Mouse (Mus musculus) midbrain, embryonic 13.5 days (tissue): ENCODE results near the gene Hist1h2bj. TPM values are rescaled to one million over a fixed set of nuclear protein-coding genes. Genes with fewer than 3 reads are reported as not detected.

Experiments used
- ATAC-seq: fragments of 200-750 bp; cut with Nextera tagmentation; 2 replicates; pipeline ENCODE4 v1.8.0; 2017; ENCODE audit warnings: mild to moderate bottlenecking, moderate TSS enrichment, moderate library complexity
- H3K27ac ChIP-seq: fragments of 300-500 bp; sonication (generic); 2 replicates; pipeline ENCODE4 v1.5.1; 2015; ENCODE audit warnings: inconsistent platforms, mild to moderate bottlenecking, moderate library complexity
- H3K27me3 ChIP-seq: fragments of 300-500 bp; sonication (generic); 2 replicates; pipeline ENCODE4 v1.6.1; 2015; ENCODE audit warnings: mild to moderate bottlenecking, inconsistent platforms
- H3K36me3 ChIP-seq: fragments of 300-500 bp; sonication (generic); 2 replicates; pipeline ENCODE4 v1.6.1; 2015; ENCODE audit warnings: mild to moderate bottlenecking, inconsistent platforms
- H3K4me1 ChIP-seq: fragments of 300-500 bp; sonication (generic); replicated peaks from 2 replicates; pipeline ENCODE4 v1.6.1; 2015; ENCODE audit warnings: inconsistent platforms
- H3K4me2 ChIP-seq: fragments of 300-500 bp; sonication (generic); replicated peaks from 2 replicates; pipeline ENCODE4 v1.6.1; 2015; ENCODE audit warnings: moderate library complexity, mild to moderate bottlenecking, inconsistent platforms
- H3K4me3 ChIP-seq: fragments of 300-500 bp; sonication (generic); replicated peaks from 2 replicates; pipeline ENCODE4 v1.5.1; 2015; ENCODE audit warnings: mild to moderate bottlenecking, inconsistent platforms
- H3K9ac ChIP-seq: fragments of 300-500 bp; sonication (generic); replicated peaks from 2 replicates; pipeline ENCODE4 v1.6.1; 2015; ENCODE audit warnings: mild to moderate bottlenecking, inconsistent platforms
- H3K9me3 ChIP-seq: fragments of 300-500 bp; sonication (generic); 2 replicates; pipeline ENCODE4 v1.6.1; 2016; ENCODE audit warnings: mild to moderate bottlenecking, inconsistent platforms
- WGBS: fragments of 180-500 bp; shearing (Covaris S2); methylation state at CpG from one replicate; pipeline ENCODE4 v1.1.7; 2015; 5-methylcytosine and 5-hydroxymethylcytosine counted together
- polyA plus RNA-seq: library from polyadenylated mRNA; unstranded; fragments of >200 nt; fragmentation: Nextera tagmentation; extraction: Ambion mirVana; gene quantifications from 2 replicates; pipeline ENCODE4 v1.2.1, GENCODE M21; 2015

The Hist1h2bj gene
- polyA plus RNA-seq, 1 experiment from 2014 or later: 8.3 TPM

DNA sequence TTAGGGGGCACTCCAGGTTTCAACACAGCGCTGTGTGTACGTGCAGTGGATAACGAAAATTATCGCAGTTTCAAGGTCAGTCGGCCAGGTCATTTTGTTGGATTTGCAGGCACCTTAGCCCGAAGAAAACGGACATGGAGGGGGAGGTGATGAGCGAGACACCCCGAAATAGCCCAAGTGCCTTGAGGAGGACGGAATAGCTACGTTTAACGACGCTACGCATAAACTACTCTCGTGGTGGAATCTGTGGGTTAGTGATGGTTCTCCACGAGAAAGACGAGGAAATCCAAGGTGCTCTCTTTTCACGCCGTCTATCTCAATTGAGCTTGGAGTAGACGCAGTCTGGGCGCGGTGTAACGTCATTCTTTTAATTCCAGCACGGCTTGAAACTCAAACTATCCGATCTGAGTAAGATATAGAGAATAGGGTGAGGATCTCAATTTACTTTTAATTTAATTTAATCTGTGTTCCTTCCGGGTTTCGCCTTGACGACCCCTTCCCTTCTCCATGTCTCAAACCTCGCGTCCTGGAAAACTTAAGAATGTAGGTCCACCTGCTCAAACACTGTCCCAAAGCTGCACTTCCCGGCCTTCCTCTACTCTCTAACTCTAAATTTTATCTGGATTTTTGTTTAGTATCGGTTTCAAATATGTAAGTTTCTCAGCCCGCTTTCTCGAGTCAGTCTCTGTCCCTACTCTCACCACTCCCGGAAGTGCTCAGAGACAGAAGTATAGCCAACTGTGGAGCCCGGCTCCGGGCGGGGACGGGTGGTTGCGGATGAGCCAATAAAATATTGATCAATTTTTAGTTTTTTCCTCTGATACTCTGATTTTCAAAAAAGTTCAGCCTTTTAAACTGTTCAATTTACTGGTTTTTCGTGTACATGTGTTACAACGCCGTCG is 22.8 kb upstream of the Hist1h2bj start:
- H3K9ac ChIP-seq: 0 out of 2 replicates have a peak overlapping the region, but pooled peaks have one; percentile 29
- H3K4me2 ChIP-seq: peak overlapping the region; percentile 58
- WGBS: under 1% methylated on average over 44 of the region's 44 CpGs
- no peaks in the 10 kb centered on the region for H3K9me3 ChIP-seq
- no peak for ATAC-seq
- no peaks in the 10 kb centered on the region for H3K36me3 ChIP-seq
- H3K27me3 ChIP-seq: peaks cover 58% of the 10 kb centered on the region
- H3K4me1 ChIP-seq: peaks cover 22% of the 10 kb centered on the region
- no peak overlapping the region for H3K27ac ChIP-seq
- peak overlapping the region; percentile 43 for H3K4me3 ChIP-seq

- Histone ChIP-seq H3K36me3 (no peaks in the 10 kb centered on the region), H3K4me1 (peaks cover 26% of the 10 kb centered on the region), H3K9me3 (no peaks in the 10 kb centered on the region), H3K27ac (no peak overlapping the region), H3K4me3 (peak overlapping the region; percentile 43), H3K4me2 (peak overlapping the region; percentile 58), H3K9ac (no peak overlapping the region), H3K27me3 (peaks cover 52% of the 10 kb centered on the region)
- 0% methylated on average over 8 of the region's 8 CpGs for WGBS
- no peak for ATAC-seq
These were observed 22.1 kb upstream of the Hist1h2bj start for GRCm38 (mm10) chr13:22020901-22021339.

DNA sequence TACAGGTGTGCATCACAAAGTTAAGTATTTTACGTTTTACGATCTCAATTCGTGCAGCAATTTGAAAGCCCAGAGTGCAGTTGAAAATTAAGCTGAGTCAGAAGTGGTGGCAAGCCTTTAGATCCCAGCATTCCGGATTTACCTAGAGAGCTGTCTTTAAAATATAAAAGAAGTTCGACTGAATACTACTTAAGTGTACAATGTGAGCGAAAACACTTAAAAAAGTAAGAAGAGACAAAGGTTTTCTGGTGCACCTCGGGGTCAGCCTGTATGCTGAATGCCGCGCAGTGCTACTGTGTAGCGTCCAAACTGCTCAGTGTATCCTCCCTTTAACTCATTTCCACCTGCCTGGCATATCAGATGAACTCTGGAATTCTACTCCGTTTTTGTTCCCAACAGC is 21.4 kb upstream of the Hist1h2bj start:
- H3K4me2 ChIP-seq: peak overlapping the region; percentile 58
- H3K36me3 ChIP-seq: no peaks in the 10 kb centered on the region
- no peak overlapping the region for H3K9ac ChIP-seq
- peak overlapping the region; percentile 43 for H3K4me3 ChIP-seq
- WGBS: under 1% methylated on average over 11 of the region's 11 CpGs
- no peak overlapping the region for H3K27ac ChIP-seq
- no peaks in the 10 kb centered on the region for H3K9me3 ChIP-seq
- peaks cover 46% of the 10 kb centered on the region for H3K27me3 ChIP-seq
- ATAC-seq: no peak
- H3K4me1 ChIP-seq: peaks cover 29% of the 10 kb centered on the region

GRCm38 (mm10) chr13:22022241-22022640 is 20.8 kb upstream of the Hist1h2bj start:
- Histone ChIP-seq H3K4me2 (peak overlapping the region; percentile 58), H3K36me3 (no peaks in the 10 kb centered on the region), H3K9me3 (no peaks in the 10 kb centered on the region), H3K27me3 (peaks cover 42% of the 10 kb centered on the region), H3K9ac (no peak overlapping the region), H3K4me1 (peaks cover 31% of the 10 kb centered on the region), H3K4me3 (peak overlapping the region; percentile 43), H3K27ac (no peak overlapping the region)
- WGBS: 1% methylated on average over 9 of the region's 9 CpGs
- peak; percentile 61; the same call in 1 of the 2 replicates for ATAC-seq

DNA sequence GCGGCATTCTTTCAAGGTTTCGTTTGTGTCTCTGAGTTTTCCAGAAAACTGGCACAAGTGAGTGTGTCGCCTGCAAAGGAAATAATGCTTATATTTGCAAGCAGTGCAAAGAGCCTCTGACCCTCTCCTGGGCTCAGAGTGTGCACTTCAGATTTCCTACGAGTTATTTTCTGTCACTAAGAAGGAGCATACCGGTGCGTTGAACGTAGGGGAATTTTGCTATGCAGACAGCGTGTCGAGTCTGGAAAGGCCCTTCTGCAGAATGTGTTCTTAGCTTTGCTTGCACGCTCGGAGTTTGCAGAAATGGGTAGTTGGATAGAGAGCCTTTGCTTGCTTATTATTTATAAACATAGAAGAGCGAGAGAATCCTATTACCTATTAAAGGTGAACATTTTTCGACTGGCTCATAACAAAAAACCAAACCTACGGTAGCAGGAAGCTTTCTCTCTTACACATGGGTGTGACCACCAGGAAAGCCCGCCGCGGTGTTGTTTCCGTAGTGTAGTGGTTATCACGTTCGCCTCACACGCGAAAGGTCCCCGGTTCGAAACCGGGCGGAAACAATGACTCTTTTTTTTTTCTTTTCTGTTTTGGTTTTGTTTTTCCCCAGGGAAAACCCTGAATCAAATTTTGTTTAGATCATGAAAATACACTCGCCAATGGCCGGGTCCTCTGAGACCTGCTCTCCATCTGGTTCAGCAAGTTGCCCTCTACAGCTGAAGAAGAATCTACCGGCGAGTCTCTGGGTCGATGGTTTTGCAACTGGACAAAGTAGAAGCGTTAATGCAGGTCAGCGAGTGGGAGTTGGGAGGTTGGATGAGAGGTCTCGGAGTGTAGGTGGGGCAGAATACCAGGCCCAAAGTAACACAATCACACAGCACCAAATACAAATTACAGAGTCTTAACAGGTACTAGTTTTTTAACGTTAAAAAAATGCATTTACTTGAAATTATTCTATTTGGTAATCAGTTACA is 16.7 kb upstream of the Hist1h2bj start:
- peak; percentile 9; the same call in 1 of the 2 replicates for ATAC-seq
- H3K27me3 ChIP-seq: peaks cover 5% of the 10 kb centered on the region
- H3K9me3 ChIP-seq: no peaks in the 10 kb centered on the region
- H3K4me2 ChIP-seq: peak overlapping the region; percentile 65
- H3K36me3 ChIP-seq: no peaks in the 10 kb centered on the region
- WGBS: 1% methylated on average over 35 of the region's 35 CpGs
- H3K9ac ChIP-seq: peak overlapping the region; percentile 61
- peaks cover 16% of the 10 kb centered on the region for H3K4me1 ChIP-seq
- peak overlapping the region; percentile 43 for H3K4me3 ChIP-seq
- peak overlapping the region; percentile 59 for H3K27ac ChIP-seq

DNA sequence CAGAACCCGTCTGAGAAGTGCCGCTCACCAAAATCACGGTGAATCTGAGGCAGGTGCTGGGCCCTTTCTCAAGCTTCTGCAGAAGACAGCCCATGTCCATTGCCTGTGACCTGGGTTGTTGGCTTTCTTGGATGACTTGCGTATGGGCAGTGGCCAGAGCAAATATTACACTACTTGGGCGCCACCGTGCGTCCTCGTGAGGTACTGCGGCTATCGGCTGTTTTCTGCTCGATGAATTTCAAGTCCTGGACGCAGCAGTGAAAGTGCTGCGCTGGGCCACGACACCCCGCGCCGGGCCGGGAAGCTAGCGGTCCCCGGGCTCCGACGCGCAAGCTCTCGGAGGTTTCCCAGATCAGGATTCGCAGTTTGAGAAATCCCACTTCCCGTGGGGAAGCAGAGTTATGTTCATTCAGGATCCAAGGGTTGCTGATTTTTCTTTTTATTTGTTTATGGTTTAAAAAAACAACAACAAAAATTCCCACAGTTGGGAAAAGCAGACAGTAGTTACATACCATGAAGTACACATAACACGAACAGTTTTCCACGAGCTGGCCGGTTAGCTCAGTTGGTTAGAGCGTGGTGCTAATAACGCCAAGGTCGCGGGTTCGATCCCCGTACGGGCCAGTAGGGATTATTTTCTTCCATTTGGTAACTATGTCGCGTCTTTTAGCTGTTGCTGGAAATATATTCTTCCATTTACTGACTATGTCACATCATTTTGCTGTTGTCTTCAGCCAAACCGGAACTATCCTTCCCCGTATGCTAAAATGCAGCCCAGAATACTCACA is 14.1 kb upstream of the Hist1h2bj start:
- Histone ChIP-seq H3K4me2 (peak overlapping the region; percentile 64), H3K36me3 (no peaks in the 10 kb centered on the region), H3K4me1 (peaks cover 12% of the 10 kb centered on the region), H3K27ac (peak overlapping the region; percentile 71; the same call in 1 of the 2 replicates), H3K27me3 (peaks cover 5% of the 10 kb centered on the region), H3K9me3 (no peaks in the 10 kb centered on the region), H3K9ac (peak overlapping the region; percentile 75), H3K4me3 (peak overlapping the region; percentile 52)
- peak; percentile 79 for ATAC-seq
- under 1% methylated on average over 40 of the region's 40 CpGs for WGBS

DNA sequence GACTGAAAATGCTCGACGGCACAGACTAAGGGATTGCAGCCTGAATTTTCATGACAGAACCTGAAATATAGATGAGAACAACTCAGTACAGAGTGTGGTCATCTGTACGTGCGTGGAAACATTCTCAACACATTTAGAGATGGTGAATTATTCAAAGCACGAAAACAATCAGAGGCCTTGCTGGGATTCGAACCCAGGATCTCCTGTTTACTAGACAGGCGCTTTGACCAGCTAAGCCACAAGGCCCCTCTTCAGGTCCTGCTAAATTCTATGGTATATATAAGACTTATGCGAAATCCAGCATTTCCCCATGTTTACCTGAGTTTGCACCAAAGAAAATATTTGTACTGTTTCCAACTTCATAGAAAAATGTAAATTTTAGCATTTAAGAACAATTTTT is 13.1 kb upstream of the Hist1h2bj start:
- no peak overlapping the region for H3K27ac ChIP-seq
- H3K9me3 ChIP-seq: no peaks in the 10 kb centered on the region
- WGBS: 28% methylated on average over 8 of the region's 8 CpGs
- no peaks in the 10 kb centered on the region for H3K36me3 ChIP-seq
- H3K4me1 ChIP-seq: peaks cover 19% of the 10 kb centered on the region
- H3K4me2 ChIP-seq: no peak overlapping the region
- H3K4me3 ChIP-seq: no peak overlapping the region
- no peaks in the 10 kb centered on the region for H3K27me3 ChIP-seq
- ATAC-seq: no peak
- H3K9ac ChIP-seq: no peak overlapping the region

- Histone ChIP-seq H3K4me2 (no peak overlapping the region), H3K4me3 (no peak overlapping the region), H3K9ac (no peak overlapping the region), H3K27me3 (no peaks in the 10 kb centered on the region), H3K4me1 (peaks cover 20% of the 10 kb centered on the region), H3K27ac (no peak overlapping the region), H3K9me3 (no peaks in the 10 kb centered on the region), H3K36me3 (no peaks in the 10 kb centered on the region)
- no peak for ATAC-seq
- 19% methylated on average over 4 of the region's 4 CpGs for WGBS
These were observed 12.5 kb upstream of the Hist1h2bj start for GRCm38 (mm10) chr13:22030493-22030892.

GRCm38 (mm10) chr13:22033741-22034442 is 9.1 kb upstream of the Hist1h2bj start:
- Histone ChIP-seq H3K9me3 (no peaks in the 10 kb centered on the region), H3K27ac (no peak overlapping the region), H3K36me3 (no peaks in the 10 kb centered on the region), H3K9ac (no peak overlapping the region), H3K4me1 (peaks cover 19% of the 10 kb centered on the region), H3K27me3 (no peaks in the 10 kb centered on the region), H3K4me3 (peak overlapping the region; percentile 43), H3K4me2 (peak overlapping the region; percentile 70)
- 52% methylated on average over 5 of the region's 5 CpGs for WGBS
- no peak for ATAC-seq

DNA sequence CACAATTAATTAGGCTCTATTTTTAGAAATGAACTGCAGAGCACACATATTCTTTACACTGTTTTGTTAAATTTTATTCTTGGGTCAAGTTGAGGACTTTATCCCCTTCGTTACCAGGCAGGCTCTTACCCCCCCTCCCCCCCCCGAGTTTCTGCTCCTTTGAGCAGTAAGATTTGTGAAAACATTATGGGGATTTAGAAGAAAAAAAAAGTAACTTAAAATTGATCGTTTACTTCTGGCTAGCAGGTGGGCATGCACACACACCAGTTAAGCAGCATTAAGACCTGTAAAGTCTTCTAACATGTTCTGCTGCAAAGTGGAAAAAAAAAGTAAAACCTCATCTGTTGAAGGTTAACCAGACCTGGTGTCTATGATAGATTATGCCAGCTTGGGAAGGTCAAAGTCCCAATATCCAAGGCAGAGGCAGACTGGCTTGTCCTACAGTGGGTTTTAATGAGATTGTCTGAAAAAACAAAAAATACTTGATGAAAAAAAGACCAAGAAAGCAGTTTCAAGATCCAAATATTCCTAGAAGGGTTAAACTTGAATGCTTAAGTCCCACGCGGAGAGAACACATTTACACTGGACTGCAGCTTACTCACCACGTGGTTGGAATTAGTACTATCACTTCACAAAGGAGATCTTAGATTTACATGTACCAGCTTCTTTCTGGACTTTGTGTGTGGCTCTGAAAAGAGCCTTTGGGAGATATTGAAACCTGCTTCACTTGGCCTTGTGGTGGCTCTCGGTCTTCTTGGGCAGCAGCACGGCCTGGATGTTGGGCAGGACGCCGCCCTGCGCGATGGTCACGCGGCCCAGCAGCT is 8.4 kb upstream of the Hist1h2bj start:
- peak overlapping the region; percentile 54 for H3K9ac ChIP-seq
- peak overlapping the region; percentile 43 for H3K4me3 ChIP-seq
- H3K4me2 ChIP-seq: peak overlapping the region; percentile 70
- H3K4me1 ChIP-seq: peaks cover 19% of the 10 kb centered on the region
- no peaks in the 10 kb centered on the region for H3K27me3 ChIP-seq
- WGBS: under 1% methylated on average over 14 of the region's 14 CpGs
- no peaks in the 10 kb centered on the region for H3K36me3 ChIP-seq
- no peak for ATAC-seq
- no peak overlapping the region for H3K27ac ChIP-seq
- no peaks in the 10 kb centered on the region for H3K9me3 ChIP-seq
